Mouse (Mus musculus) 3T3-L1 (cell line): Measurements from ENCODE around the gene Tmem245.
"Not testable (repeated sequence)": the region's sequence is repeated elsewhere in the genome, so short reads cannot be mapped to it uniquely, and the experiment has no call there.

ENCODE experiments used
- DNase-seq: peaks from one replicate; pipeline ENCODE4 v3.0.0-alpha.2; 2015; ENCODE audit warnings: low read depth, low spot score

The Tmem245 gene

GRCm38 (mm10) chr4:56926971-56927370 lies 20.3 kb downstream of the Tmem245 start:
- no peak for DNase-seq

GRCm38 (mm10) chr4:56922229-56922628 lies 25.0 kb downstream of the Tmem245 start:
- DNase-seq, result no peak

GRCm38 (mm10) chr4:56915732-56916325 lies 31.4 kb downstream of the Tmem245 start:
- no peak for DNase-seq

GRCm38 (mm10) chr4:56914761-56915160 lies 32.5 kb downstream of the Tmem245 start:
- DNase-seq, result no peak

- no peak for DNase-seq
These were observed 32.9 kb downstream of the Tmem245 start for GRCm38 (mm10) chr4:56914338-56914737.

- no peak for DNase-seq
These were observed 34.7 kb downstream of the Tmem245 start for GRCm38 (mm10) chr4:56912382-56913001.

- DNase-seq, result no peak
These were observed 37.7 kb downstream of the Tmem245 start for GRCm38 (mm10) chr4:56909568-56909967.

GRCm38 (mm10) chr4:56907671-56908070 lies 39.6 kb downstream of the Tmem245 start:
- DNase-seq, result no peak

- no peak for DNase-seq
These were observed 40.3 kb downstream of the Tmem245 start for GRCm38 (mm10) chr4:56906926-56907325.

- DNase-seq, result no peak
These were observed 41.7 kb downstream of the Tmem245 start for GRCm38 (mm10) chr4:56905507-56905906.

GRCm38 (mm10) chr4:56901671-56902070 lies 45.6 kb downstream of the Tmem245 start:
- peak; percentile 30 for DNase-seq

- no peak for DNase-seq
These were observed 48.0 kb downstream of the Tmem245 start for GRCm38 (mm10) chr4:56899216-56899615.

GRCm38 (mm10) chr4:56897511-56897910 lies 49.7 kb downstream of the Tmem245 start:
- DNase-seq, result no peak

- no peak for DNase-seq
These were observed 53.0 kb downstream of the Tmem245 start for GRCm38 (mm10) chr4:56894196-56894595.

GRCm38 (mm10) chr4:56892501-56893115 lies 54.6 kb downstream of the Tmem245 start:
- no peak for DNase-seq

- DNase-seq, result no peak
These were observed 58.8 kb downstream of the Tmem245 start for GRCm38 (mm10) chr4:56888483-56888882.

GRCm38 (mm10) chr4:56886286-56886979 lies 60.8 kb downstream of the Tmem245 start:
- no peak for DNase-seq

- no peak for DNase-seq
These were observed 67.1 kb downstream of the Tmem245 start for GRCm38 (mm10) chr4:56880036-56880703.

GRCm38 (mm10) chr4:56878971-56879370 lies 68.3 kb downstream of the Tmem245 start:
- DNase-seq, result no peak

GRCm38 (mm10) chr4:56870541-56870940 lies 76.7 kb downstream of the Tmem245 start:
- DNase-seq, result not testable (repeated sequence)

- no peak for DNase-seq
These were observed 79.5 kb downstream of the Tmem245 start for GRCm38 (mm10) chr4:56867761-56868160.

GRCm38 (mm10) chr4:56865971-56866370 lies 81.3 kb downstream of the Tmem245 start:
- peak; percentile 88 for DNase-seq
